Mouse (Mus musculus) kidney, adult 10 weeks (tissue): ENCODE measurements around the gene Nphs2. TPM values are rescaled to one million over a fixed set of nuclear protein-coding genes. Genes with fewer than 3 reads are reported as not detected.

ENCODE experiments used
- polyA plus RNA-seq: library from polyadenylated mRNA; stranded (reverse); fragments of 350-450 nt; fragmentation: Illumina TruSeq; extraction: RNeasy Lipid Tissue Mini Kit (QIAGEN cat#74804); gene quantifications from one replicate; pipeline ENCODE4 v1.2.3, GENCODE M21; 2014; ENCODE audit warnings: low read depth, low replicate concordance

The Nphs2 gene
- polyA plus RNA-seq, result 166 TPM

DNA sequence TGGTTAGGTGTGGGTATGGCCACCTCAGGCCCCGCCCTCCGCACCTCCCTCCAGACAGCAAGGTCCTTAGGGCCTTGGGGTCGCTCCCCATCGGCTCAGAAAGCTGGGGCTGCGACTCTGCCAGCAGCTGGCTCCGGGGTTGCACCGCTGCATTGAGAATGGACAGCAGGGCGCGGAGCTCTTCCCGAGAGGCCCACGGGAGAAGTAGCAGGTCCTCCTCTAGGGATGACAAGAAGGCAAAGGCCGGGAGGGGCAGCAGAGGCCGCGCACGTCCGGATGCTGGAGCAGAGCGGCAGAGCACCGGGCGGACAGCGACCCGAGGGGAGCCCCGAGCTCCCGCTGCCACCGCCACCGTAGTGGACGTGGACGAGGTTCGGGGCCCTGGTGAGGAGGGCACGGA is at the start of gene Nphs2:
Nphs2 (plus strand) TSS at position 98 of the 400 bp plus-strand sequence.

DNA sequence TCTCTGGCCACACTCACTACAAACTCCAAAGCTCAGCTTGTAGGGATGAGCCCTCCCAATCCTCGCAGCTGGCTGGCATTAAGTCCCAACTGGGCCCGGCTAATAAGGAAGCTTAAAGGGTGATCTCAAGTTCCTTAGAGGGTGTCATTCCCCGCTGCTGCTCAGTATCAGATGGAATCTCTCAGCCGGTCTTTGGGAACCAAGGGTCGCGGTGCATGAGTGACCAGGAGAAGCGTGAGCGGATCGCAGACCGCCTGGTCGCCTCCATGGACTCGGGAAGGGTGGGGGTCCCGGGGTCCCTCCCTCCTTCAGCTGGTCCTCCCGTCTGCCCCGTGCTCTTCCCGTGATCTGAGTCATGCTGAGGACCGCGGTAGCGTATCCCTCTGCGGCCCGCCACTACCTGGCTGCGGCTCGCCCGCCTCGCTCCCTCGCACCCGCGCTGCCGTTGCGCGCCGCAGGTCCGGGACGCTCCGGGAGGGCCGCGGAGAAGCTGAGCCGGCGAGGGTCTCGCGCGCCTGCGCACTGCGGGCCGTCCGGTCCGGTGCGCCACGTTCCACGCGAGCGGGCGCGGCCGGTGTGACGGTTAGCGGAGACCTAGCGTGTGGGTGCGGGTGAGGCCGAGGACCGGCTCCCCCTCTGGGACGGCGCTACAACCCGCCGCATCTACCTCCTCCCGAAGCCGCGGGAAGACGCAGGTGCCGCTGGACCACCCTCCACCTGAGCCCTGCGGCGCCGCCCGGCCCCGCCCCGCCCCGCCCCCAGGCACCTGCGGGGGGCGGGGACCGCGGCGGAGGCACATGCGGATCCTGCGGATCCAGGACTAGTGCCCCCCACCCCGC is 7.4 kb upstream of the Nphs2 start, which contains the start of gene Tdrd5:
Tdrd5 (minus strand) TSS at position 754 of the 839 bp plus-strand sequence.

DNA sequence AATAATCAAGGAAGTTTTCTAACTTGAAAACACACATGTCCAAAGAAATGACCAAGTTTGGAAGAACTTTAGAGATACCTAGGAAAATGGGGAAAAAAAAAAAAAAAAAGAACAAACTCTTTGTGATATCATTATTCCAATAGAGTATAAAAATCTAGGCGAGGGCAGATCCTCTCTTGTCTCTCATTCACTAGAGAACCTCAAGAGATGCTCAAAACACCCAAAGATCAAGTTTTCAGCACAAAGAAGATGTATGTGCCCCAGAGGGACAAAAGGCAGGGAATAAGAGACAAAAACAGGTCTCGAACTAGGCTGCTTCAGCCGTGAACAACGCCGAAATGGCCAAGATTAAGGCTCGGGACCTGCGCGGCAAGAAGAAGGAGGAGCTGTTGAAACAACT is 55.2 kb downstream of the Nphs2 start, which contains the start of gene Gm2000:
Gm2000 (plus strand) TSS at position 301 of the 400 bp plus-strand sequence.

Other genes starting within 250 kb of the Nphs2 start
- 5.5 TPM for gene Fam163a, start 105.7 kb upstream of the Nphs2 start, polyA plus RNA-seq
- 5.1 TPM for gene Tdrd5, start 7.1 kb upstream of the Nphs2 start, polyA plus RNA-seq
- gene Gm2000, start 55.3 kb downstream of the Nphs2 start, polyA plus RNA-seq, result 6.9 TPM
- gene Axdnd1, start 110.4 kb downstream of the Nphs2 start, polyA plus RNA-seq, result 0.36 TPM
- 23.7 TPM for gene Soat1, start 163.6 kb downstream of the Nphs2 start, polyA plus RNA-seq
- 5.3 TPM for gene Gm10031, start 213.3 kb downstream of the Nphs2 start, polyA plus RNA-seq
- 7.6 TPM for gene Abl2, start 248.1 kb downstream of the Nphs2 start, polyA plus RNA-seq